Mouse (Mus musculus) bone marrow macrophage, adult 2 months (primary cell): Measurements from ENCODE around the gene Lct. TPM values are rescaled to one million over a fixed set of nuclear protein-coding genes. Genes with fewer than 3 reads are reported as not detected.
"Not testable (repeated sequence)": the region's sequence is repeated elsewhere in the genome, so short reads cannot be mapped to it uniquely, and the experiment has no call there.

Experiments
- H3K27ac ChIP-seq: 2 replicates; pipeline ENCODE4 v1.5.1; 2012; ENCODE audit warnings: low read depth, low read length; ENCODE audit not compliant: insufficient read depth
- H3K4me1 ChIP-seq: 2 replicates; pipeline ENCODE4 v1.6.1; 2012; ENCODE audit warnings: low read length; ENCODE audit not compliant: control insufficient read depth, insufficient read depth
- H3K4me3 ChIP-seq: 2 replicates; pipeline ENCODE4 v1.5.1; 2012; ENCODE audit warnings: mild to moderate bottlenecking, low read length, moderate library complexity; ENCODE audit not compliant: insufficient read depth
- CTCF ChIP-seq: IDR thresholded peaks from 2 replicates; pipeline ENCODE4 v1.5.1; 2012; ENCODE audit warnings: low read depth, mild to moderate bottlenecking, low read length, moderate library complexity
- POLR2A ChIP-seq: IDR thresholded peaks from 2 replicates; pipeline ENCODE4 v1.6.1; 2012; ENCODE audit warnings: mild to moderate bottlenecking, low read depth, low read length, borderline replicate concordance
- polyA plus RNA-seq: library from polyadenylated mRNA; stranded (reverse); fragments of >200 nt; gene quantifications from 2 replicates; pipeline ENCODE4 v1.2.4, GENCODE M21; 2012; ENCODE audit not compliant: missing spikeins, insufficient read depth, insufficient read length

Lct gene
- polyA plus RNA-seq, 1 experiment: not detected

- no peak overlapping the region for H3K27ac ChIP-seq
- TF ChIP-seq CTCF (no peak), POLR2A (no peak)
- H3K4me1 ChIP-seq: no peaks in the 10 kb centered on the region
- H3K4me3 ChIP-seq: no peak overlapping the region
Observed at GRCm38 (mm10) chr1:128295717-128296528, 32.2 kb downstream of the Lct start.

- Histone ChIP-seq H3K4me1 (no peaks in the 10 kb centered on the region), H3K4me3 (no peak overlapping the region), H3K27ac (no peak overlapping the region)
- TF ChIP-seq CTCF (no peak), POLR2A (no peak)
Observed at GRCm38 (mm10) chr1:128295296-128295695, 32.8 kb downstream of the Lct start.

- TF ChIP-seq POLR2A (no peak), CTCF (no peak)
- H3K4me1 ChIP-seq: no peaks in the 10 kb centered on the region
- H3K27ac ChIP-seq: no peak overlapping the region
Observed at GRCm38 (mm10) chr1:128293524-128293923, 34.6 kb downstream of the Lct start.

GRCm38 (mm10) chr1:128290295-128290694 is 37.8 kb downstream of the Lct start:
- no peak overlapping the region for H3K4me3 ChIP-seq
- TF ChIP-seq POLR2A: no peak
- TF ChIP-seq CTCF: no peak
- H3K27ac ChIP-seq: no peak overlapping the region
- H3K4me1 ChIP-seq: no peaks in the 10 kb centered on the region

More at GRCm38 (mm10) chr1:128293524-128293923, 34.6 kb downstream of the Lct start:
- H3K4me3 ChIP-seq: no peak overlapping the region

- Histone ChIP-seq H3K27ac (no peak overlapping the region), H3K4me3 (no peak overlapping the region), H3K4me1 (no peaks in the 10 kb centered on the region)
- TF ChIP-seq POLR2A: no peak
- TF ChIP-seq CTCF: no peak
Observed at GRCm38 (mm10) chr1:128285136-128285535, 43.0 kb downstream of the Lct start.

GRCm38 (mm10) chr1:128284157-128284690 is 43.9 kb downstream of the Lct start:
- Histone ChIP-seq H3K27ac (no peak overlapping the region), H3K4me1 (no peaks in the 10 kb centered on the region), H3K4me3 (no peak overlapping the region)
- TF ChIP-seq CTCF: no peak
- no peak for TF ChIP-seq POLR2A

- no peak overlapping the region for H3K27ac ChIP-seq
- H3K4me3 ChIP-seq: no peak overlapping the region
- no peaks in the 10 kb centered on the region for H3K4me1 ChIP-seq
- TF ChIP-seq CTCF (no peak), POLR2A (no peak)
Observed at GRCm38 (mm10) chr1:128282924-128283323, 45.2 kb downstream of the Lct start.

GRCm38 (mm10) chr1:128281753-128282152 is 46.4 kb downstream of the Lct start:
- TF ChIP-seq POLR2A (no peak), CTCF (no peak)
- Histone ChIP-seq H3K27ac (no peak overlapping the region), H3K4me3 (no peak overlapping the region), H3K4me1 (no peaks in the 10 kb centered on the region)

GRCm38 (mm10) chr1:128278563-128278962 is 49.6 kb downstream of the Lct start:
- TF ChIP-seq CTCF: no peak
- no peak for TF ChIP-seq POLR2A

GRCm38 (mm10) chr1:128275908-128276307 is 52.2 kb downstream of the Lct start:
- Histone ChIP-seq H3K27ac (no peak overlapping the region), H3K4me3 (no peak overlapping the region), H3K4me1 (no peaks in the 10 kb centered on the region)
- TF ChIP-seq POLR2A (no peak), CTCF (no peak)

More at GRCm38 (mm10) chr1:128278563-128278962, 49.6 kb downstream of the Lct start:
- Histone ChIP-seq H3K4me3 (no peak overlapping the region), H3K4me1 (no peaks in the 10 kb centered on the region), H3K27ac (no peak overlapping the region)

GRCm38 (mm10) chr1:128270731-128271130 is 57.4 kb downstream of the Lct start:
- TF ChIP-seq CTCF (no peak), POLR2A (no peak)
- Histone ChIP-seq H3K4me1 (no peaks in the 10 kb centered on the region), H3K27ac (no peak overlapping the region), H3K4me3 (no peak overlapping the region)

GRCm38 (mm10) chr1:128267061-128267460 is 61.1 kb downstream of the Lct start:
- H3K4me3 ChIP-seq, H3K27ac ChIP-seq, H3K4me1 ChIP-seq: not testable (repeated sequence)
